Mouse (Mus musculus): ENCODE results near the gene Mzf1. TPM values are rescaled to one million over a fixed set of nuclear protein-coding genes. Genes with fewer than 3 reads are reported as not detected.

Mzf1 gene
- polyA plus RNA-seq, 1 experiment = 7.5 TPM

GRCm38 (mm10) chr7:13024805-13025204 is 29.8 kb downstream of the Mzf1 start:
- Histone ChIP-seq H3K27ac (ENCODE audit: control insufficient read depth, insufficient read depth, low read depth, low read length) (peak overlapping the region; percentile 100), H3K4me3 (ENCODE audit: control insufficient read depth, low read depth, low read length) (peak overlapping the region; percentile 97), H3K36me3 (ENCODE audit: control insufficient read depth, insufficient read depth, low read length) (peaks cover 11% of the 10 kb centered on the region), H3K4me1 (ENCODE audit: control insufficient read depth, insufficient read depth, low read length) (peaks cover 5% of the 10 kb centered on the region), H3K27me3 (ENCODE audit: control insufficient read depth, insufficient read depth, low read length) (no peaks in the 10 kb centered on the region)
- peak; percentile 31; the same call in 1 of the 2 replicates for TF ChIP-seq POLR2A (IDR thresholded peaks at IDR 0.05; ENCODE audit: control insufficient read depth, low read depth, low read length)
- TF ChIP-seq CTCF (IDR thresholded peaks at IDR 0.05; ENCODE audit: control insufficient read depth, insufficient read depth, insufficient replicate concordance, low read depth, low read length) = no peak

- peaks cover 8% of the 10 kb centered on the region for H3K36me3 ChIP-seq (ENCODE audit: control insufficient read depth, insufficient read depth, low read length)
- H3K27me3 ChIP-seq (ENCODE audit: control insufficient read depth, insufficient read depth, low read length) = no peaks in the 10 kb centered on the region
- TF ChIP-seq POLR2A (IDR thresholded peaks at IDR 0.05; ENCODE audit: control insufficient read depth, low read depth, low read length) = peak; percentile 93
- no peak for TF ChIP-seq CTCF (IDR thresholded peaks at IDR 0.05; ENCODE audit: control insufficient read depth, insufficient read depth, insufficient replicate concordance, low read depth, low read length)
- H3K27ac ChIP-seq (ENCODE audit: control insufficient read depth, insufficient read depth, low read depth, low read length) = peak overlapping the region; percentile 100
- H3K4me1 ChIP-seq (ENCODE audit: control insufficient read depth, insufficient read depth, low read length) = peaks cover 5% of the 10 kb centered on the region
- H3K4me3 ChIP-seq (ENCODE audit: control insufficient read depth, low read depth, low read length) = peak overlapping the region; percentile 97
These were observed 30.4 kb downstream of the Mzf1 start for GRCm38 (mm10) chr7:13023928-13024731.

- Histone ChIP-seq H3K4me1 (ENCODE audit: control insufficient read depth, insufficient read depth, low read length) (peaks cover 5% of the 10 kb centered on the region), H3K36me3 (ENCODE audit: control insufficient read depth, insufficient read depth, low read length) (peaks cover 2% of the 10 kb centered on the region), H3K4me3 (ENCODE audit: control insufficient read depth, low read depth, low read length) (peak overlapping the region; percentile 75), H3K27me3 (ENCODE audit: control insufficient read depth, insufficient read depth, low read length) (no peaks in the 10 kb centered on the region), H3K27ac (ENCODE audit: control insufficient read depth, insufficient read depth, low read depth, low read length) (peak overlapping the region; percentile 87)
- TF ChIP-seq POLR2A (IDR thresholded peaks at IDR 0.05; ENCODE audit: control insufficient read depth, low read depth, low read length) (peak; percentile 59; the same call in 1 of the 2 replicates), CTCF (IDR thresholded peaks at IDR 0.05; ENCODE audit: control insufficient read depth, insufficient read depth, insufficient replicate concordance, low read depth, low read length) (no peak)
These were observed 31.6 kb downstream of the Mzf1 start for GRCm38 (mm10) chr7:13022773-13023535.

- Histone ChIP-seq H3K4me1 (ENCODE audit: control insufficient read depth, insufficient read depth, low read length) (peaks cover 4% of the 10 kb centered on the region), H3K27ac (ENCODE audit: control insufficient read depth, insufficient read depth, low read depth, low read length) (no peak overlapping the region), H3K4me3 (ENCODE audit: control insufficient read depth, low read depth, low read length) (no peak overlapping the region), H3K27me3 (ENCODE audit: control insufficient read depth, insufficient read depth, low read length) (no peaks in the 10 kb centered on the region), H3K36me3 (ENCODE audit: control insufficient read depth, insufficient read depth, low read length) (no peaks in the 10 kb centered on the region)
- TF ChIP-seq POLR2A (IDR thresholded peaks at IDR 0.05; ENCODE audit: control insufficient read depth, low read depth, low read length) = no peak
- no peak for TF ChIP-seq CTCF (IDR thresholded peaks at IDR 0.05; ENCODE audit: control insufficient read depth, insufficient read depth, insufficient replicate concordance, low read depth, low read length)
These were observed 39.3 kb downstream of the Mzf1 start for GRCm38 (mm10) chr7:13015217-13015616.

GRCm38 (mm10) chr7:13014275-13014839 is 40.2 kb downstream of the Mzf1 start:
- Histone ChIP-seq H3K36me3 (ENCODE audit: control insufficient read depth, insufficient read depth, low read length) (no peaks in the 10 kb centered on the region), H3K27me3 (ENCODE audit: control insufficient read depth, insufficient read depth, low read length) (no peaks in the 10 kb centered on the region), H3K4me3 (ENCODE audit: control insufficient read depth, low read depth, low read length) (no peak overlapping the region), H3K4me1 (ENCODE audit: control insufficient read depth, insufficient read depth, low read length) (peaks cover 5% of the 10 kb centered on the region), H3K27ac (ENCODE audit: control insufficient read depth, insufficient read depth, low read depth, low read length) (no peak overlapping the region)
- TF ChIP-seq POLR2A (IDR thresholded peaks at IDR 0.05; ENCODE audit: control insufficient read depth, low read depth, low read length) = no peak

- TF ChIP-seq POLR2A (IDR thresholded peaks at IDR 0.05; ENCODE audit: control insufficient read depth, low read depth, low read length) (no peak), CTCF (IDR thresholded peaks at IDR 0.05; ENCODE audit: control insufficient read depth, insufficient read depth, insufficient replicate concordance, low read depth, low read length) (no peak)
- H3K4me3 ChIP-seq (ENCODE audit: control insufficient read depth, low read depth, low read length) = no peak overlapping the region
- peaks cover 5% of the 10 kb centered on the region for H3K4me1 ChIP-seq (ENCODE audit: control insufficient read depth, insufficient read depth, low read length)
- H3K27me3 ChIP-seq (ENCODE audit: control insufficient read depth, insufficient read depth, low read length) = no peaks in the 10 kb centered on the region
- no peaks in the 10 kb centered on the region for H3K36me3 ChIP-seq (ENCODE audit: control insufficient read depth, insufficient read depth, low read length)
- no peak overlapping the region for H3K27ac ChIP-seq (ENCODE audit: control insufficient read depth, insufficient read depth, low read depth, low read length)
These were observed 40.9 kb downstream of the Mzf1 start for GRCm38 (mm10) chr7:13013671-13014070.
